Mouse (Mus musculus) common myeloid progenitor, adult 5-6 weeks (primary cell): ENCODE data around the gene Ppm1l. TPM values are rescaled to one million over a fixed set of nuclear protein-coding genes. Genes with fewer than 3 reads are reported as not detected.
"Not testable (repeated sequence)": the region's sequence is repeated elsewhere in the genome, so short reads cannot be mapped to it uniquely, and the experiment has no call there.

Experiments
- ATAC-seq: replicated peaks from 2 replicates; pipeline ENCODE4 v1.8.0; 2016; ENCODE audit warnings: low read depth, mild to moderate bottlenecking, moderate TSS enrichment, inconsistent platforms; ENCODE audit not compliant: poor library complexity, severe bottlenecking
- total RNA-seq: library from RNA; stranded (forward); fragments of 200-1000, 187-1606 nt; gene quantifications from 2 replicates; pipeline ENCODE4 v1.2.3, GENCODE M21; 2017

Ppm1l gene
- total RNA-seq, 1 experiment from 2014 or later: 6.6 TPM

GRCm38 (mm10) chr3:69565586-69565985, 248.9 kb downstream of the Ppm1l start:
- ATAC-seq: not testable (repeated sequence)

GRCm38 (mm10) chr3:69572561-69572960, 255.9 kb downstream of the Ppm1l start:
- ATAC-seq: no peak

DNA sequence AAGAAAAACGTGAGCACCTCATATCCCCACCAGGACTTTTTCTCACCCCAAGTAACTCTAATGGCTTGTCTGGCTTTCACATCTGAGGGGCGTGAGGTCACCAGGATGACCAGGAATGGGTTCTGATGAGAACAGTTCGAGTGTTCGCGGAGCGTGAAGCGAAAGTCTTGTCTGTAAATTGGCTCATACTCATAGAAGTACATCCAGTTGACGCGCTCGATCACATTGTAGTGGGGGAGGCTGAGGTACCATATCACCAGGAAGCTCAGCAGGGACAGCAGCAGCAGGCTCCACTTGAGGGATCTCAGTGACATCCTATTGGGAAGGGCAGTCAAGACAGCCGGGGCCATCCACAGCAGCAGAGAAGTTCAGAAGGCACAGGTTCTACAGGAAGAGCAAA, 258.9 kb downstream of the Ppm1l start:
- no peak for ATAC-seq

- ATAC-seq: peak; percentile 42; the same call in 1 of the 2 replicates
These were observed 260.1 kb downstream of the Ppm1l start for GRCm38 (mm10) chr3:69576715-69577114.

- no peak for ATAC-seq
These were observed 262.1 kb downstream of the Ppm1l start for GRCm38 (mm10) chr3:69578791-69579190.

- no peak for ATAC-seq
These were observed 267.1 kb downstream of the Ppm1l start for GRCm38 (mm10) chr3:69583798-69584197.

- peak; percentile 39 for ATAC-seq
These were observed 271.6 kb downstream of the Ppm1l start for GRCm38 (mm10) chr3:69588101-69588760.

DNA sequence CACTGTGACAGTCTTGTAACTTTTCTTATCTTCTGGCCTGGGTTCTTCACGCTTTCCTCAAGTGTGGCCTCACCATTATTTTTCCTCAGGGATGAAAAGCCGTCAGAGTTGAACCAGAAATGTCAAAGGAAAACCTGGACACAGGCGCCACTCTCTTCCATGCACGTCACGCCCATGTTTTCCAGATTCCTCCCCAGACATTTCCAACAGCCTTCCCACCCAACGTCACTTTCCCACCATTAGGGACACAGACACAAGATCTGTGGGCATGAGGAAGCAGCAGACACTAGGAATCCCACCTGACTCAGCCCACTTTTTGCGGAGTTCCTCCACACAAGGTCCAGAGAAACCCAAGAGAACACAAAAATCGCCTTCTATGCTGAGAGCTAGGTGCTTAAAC, 276.8 kb downstream of the Ppm1l start:
- no peak for ATAC-seq

DNA sequence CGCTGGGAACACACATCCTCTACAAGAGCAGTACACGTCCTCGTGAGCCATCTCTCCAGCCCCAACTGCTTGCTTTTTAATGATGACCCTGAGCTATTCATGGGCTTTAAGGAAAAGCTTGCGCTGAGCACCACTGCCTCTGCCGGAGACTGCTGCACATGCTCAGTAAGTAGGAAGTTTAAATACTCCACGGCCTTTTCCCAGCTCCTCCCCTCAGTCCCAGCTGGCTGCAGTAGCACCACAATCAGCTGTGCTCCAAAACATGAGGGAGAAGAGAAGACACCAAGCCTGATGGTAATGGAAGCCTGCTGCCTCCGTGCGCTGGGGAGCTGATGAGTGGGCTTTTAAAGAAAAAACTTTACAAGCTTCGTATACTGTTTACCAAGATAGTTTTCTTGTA, 277.4 kb downstream of the Ppm1l start:
- no peak for ATAC-seq

DNA sequence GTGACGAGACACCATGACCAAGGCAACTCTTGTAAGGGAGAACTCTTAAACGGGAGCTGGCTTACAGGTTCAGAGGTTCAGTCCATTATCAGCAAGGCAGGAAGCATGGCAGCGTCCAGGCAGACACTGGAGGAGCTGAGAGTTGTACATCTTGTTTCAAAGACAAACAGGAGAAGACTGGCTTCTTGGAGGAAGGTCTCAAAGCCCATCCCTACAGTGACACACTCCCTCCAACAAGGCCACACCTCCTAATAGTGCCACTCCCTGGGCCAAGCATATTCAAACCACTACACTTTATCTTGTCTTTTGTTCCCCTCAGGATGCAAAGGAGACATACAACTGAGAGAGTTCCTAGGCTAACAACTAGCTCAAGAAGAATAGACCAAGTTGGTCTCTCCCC, 279.5 kb downstream of the Ppm1l start:
- ATAC-seq: no peak

DNA sequence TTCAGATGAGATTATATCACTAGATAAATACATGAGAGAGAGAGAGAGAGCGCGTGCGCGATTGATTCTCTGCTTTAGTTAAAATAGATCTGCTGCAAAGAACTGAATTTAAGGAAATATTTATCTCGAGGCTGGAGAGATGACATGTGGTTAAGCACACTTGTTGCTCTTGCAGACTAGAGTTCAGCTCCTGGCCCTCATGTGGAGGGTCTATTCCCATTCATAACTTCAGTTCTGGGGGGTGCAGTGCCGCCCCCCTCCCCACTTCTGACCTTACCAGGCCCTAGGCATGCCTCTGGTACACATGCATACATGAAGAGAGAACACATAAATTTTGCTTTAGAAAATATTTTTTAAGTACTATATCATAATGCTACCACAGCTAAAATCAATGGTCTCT, 280.6 kb downstream of the Ppm1l start:
- no peak for ATAC-seq

GRCm38 (mm10) chr3:69597816-69598215, 281.2 kb downstream of the Ppm1l start:
- ATAC-seq: no peak

DNA sequence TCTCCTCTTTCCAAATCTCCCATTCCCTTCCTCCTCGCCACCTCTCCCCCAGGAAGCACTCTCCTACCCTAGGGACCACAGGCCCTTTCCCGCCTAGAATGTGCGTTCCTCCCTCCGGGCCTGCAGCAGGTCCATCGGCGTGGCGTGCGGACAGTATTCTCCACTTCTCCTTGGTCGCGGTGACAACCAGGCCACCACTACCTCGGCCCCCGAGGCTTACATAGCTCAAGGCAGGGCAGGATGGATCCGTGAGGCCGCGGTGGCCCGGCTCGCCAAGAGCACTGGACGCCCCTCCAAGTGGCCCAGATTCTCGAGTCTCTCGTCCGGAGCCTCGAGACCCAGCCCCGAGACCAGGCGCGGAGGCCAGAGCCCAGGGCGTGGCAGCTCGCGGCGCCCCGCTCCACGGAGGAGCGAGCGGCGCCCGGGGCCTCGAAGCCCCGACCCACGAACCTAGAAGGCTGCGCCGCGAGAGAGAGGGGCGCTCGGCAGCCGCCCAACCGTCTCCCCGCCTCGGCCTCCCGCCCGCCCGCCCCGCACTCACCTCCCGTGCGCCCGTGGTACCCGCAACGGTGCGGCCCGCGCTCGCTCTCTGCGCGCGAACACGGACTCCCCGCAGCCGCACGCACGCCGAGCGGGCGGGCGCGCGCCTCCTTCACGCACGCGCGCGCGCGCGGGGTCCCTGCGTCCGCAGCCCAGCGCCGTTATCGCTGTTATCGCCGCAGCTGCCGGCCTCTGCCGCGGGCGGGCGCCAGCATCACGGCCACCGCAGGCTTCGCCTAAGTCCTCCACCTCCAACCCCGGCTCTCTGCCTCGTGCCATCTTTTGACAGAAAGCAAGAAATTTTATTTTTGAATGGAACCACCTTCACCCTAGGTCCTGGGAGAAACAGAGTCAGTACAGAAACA, 281.9 kb downstream of the Ppm1l start, which contains the start of gene B3galnt1:
B3galnt1 (minus strand) TSS at position 700 of the 905 bp plus-strand sequence.
- peak; percentile 77 for ATAC-seq

DNA sequence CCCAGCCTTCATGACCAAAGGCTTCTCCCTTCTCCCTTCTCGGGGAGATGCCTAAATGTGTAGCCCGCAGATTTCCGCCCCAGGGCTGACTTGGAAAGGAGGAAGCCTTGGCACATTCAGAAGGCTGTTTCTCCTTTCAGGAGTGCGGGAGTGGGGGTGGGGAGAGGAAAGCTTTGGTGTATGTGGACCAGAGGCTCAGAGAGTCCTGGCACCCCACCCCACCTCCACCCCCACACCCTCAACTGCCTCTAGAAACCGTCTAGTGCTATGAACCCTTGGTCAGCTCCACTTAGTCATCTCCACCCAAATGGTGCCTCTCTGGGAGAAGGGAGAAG, 282.5 kb downstream of the Ppm1l start:
- peak; percentile 50 for ATAC-seq

DNA sequence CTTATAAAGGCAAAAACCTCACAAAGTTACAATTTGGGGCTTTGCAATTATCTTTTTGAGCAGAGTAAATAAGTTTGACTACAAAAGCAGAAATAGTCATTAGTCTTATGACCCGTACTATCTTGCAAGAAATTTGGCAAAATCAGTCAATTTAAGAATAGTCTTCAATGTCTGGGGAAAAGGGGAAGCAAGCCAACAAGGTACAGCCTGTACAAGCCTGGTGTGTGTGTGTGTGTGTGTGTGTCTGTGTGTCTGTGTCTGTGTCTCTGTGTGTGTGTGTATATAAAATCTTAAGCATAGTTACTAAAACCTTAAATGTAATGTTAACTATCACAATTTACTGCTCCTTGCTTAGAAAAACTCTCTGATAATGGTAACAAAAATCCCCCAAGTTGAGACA, 290.3 kb downstream of the Ppm1l start:
- ATAC-seq: 0 out of 2 replicates have a peak, but pooled peaks have one; percentile 36

GRCm38 (mm10) chr3:69607468-69607867, 290.8 kb downstream of the Ppm1l start:
- no peak for ATAC-seq

- no peak for ATAC-seq
These were observed 291.2 kb downstream of the Ppm1l start for GRCm38 (mm10) chr3:69607909-69608308.
